Mouse (Mus musculus) brain, embryonic 18.5 days (tissue): ENCODE measurements around the gene Mcf2l.

Source experiments
- DNase-seq: peaks from one replicate; pipeline ENCODE4 v3.0.0-alpha.2; 2012; ENCODE audit warnings: low read depth, low spot score

Gene Mcf2l

GRCm38 (mm10) chr8:12994468-12994867, 120.9 kb downstream of the Mcf2l start:
- DNase-seq = no peak

- no peak for DNase-seq
These were observed 121.9 kb downstream of the Mcf2l start for GRCm38 (mm10) chr8:12995481-12995880.

GRCm38 (mm10) chr8:12996831-12997275, 123.2 kb downstream of the Mcf2l start:
- no peak for DNase-seq

GRCm38 (mm10) chr8:12998331-12998730, 124.7 kb downstream of the Mcf2l start:
- no peak for DNase-seq

- DNase-seq = no peak
These were observed 126.2 kb downstream of the Mcf2l start for GRCm38 (mm10) chr8:12999793-13000192.

- no peak for DNase-seq
These were observed 133.9 kb downstream of the Mcf2l start for GRCm38 (mm10) chr8:13007458-13007857.

- no peak for DNase-seq
These were observed 136.7 kb downstream of the Mcf2l start for GRCm38 (mm10) chr8:13010313-13010712.

- DNase-seq = no peak
These were observed 146.0 kb downstream of the Mcf2l start for GRCm38 (mm10) chr8:13019560-13019959.

- DNase-seq = no peak
These were observed 148.2 kb downstream of the Mcf2l start for GRCm38 (mm10) chr8:13021830-13022229.

- DNase-seq = no peak
These were observed 152.1 kb downstream of the Mcf2l start, which contains the start of gene F7 for GRCm38 (mm10) chr8:13025487-13026224. F7 (plus strand) TSS chr8:13026034.

- no peak for DNase-seq
These were observed 154.0 kb downstream of the Mcf2l start for GRCm38 (mm10) chr8:13027615-13028014.

GRCm38 (mm10) chr8:13028482-13028881, 154.9 kb downstream of the Mcf2l start:
- no peak for DNase-seq

GRCm38 (mm10) chr8:13036346-13036812, 162.8 kb downstream of the Mcf2l start:
- peak; percentile 14 for DNase-seq

GRCm38 (mm10) chr8:13037015-13037414, 163.4 kb downstream of the Mcf2l start, which contains the start of gene F10:
F10 (plus strand) TSS chr8:13037308.
- DNase-seq = no peak

GRCm38 (mm10) chr8:13037569-13037968, 164.0 kb downstream of the Mcf2l start:
- DNase-seq = no peak

GRCm38 (mm10) chr8:13039054-13039453, 165.4 kb downstream of the Mcf2l start:
- DNase-seq = no peak

GRCm38 (mm10) chr8:13041459-13041858, 167.9 kb downstream of the Mcf2l start:
- no peak for DNase-seq

- no peak for DNase-seq
These were observed 174.0 kb downstream of the Mcf2l start for GRCm38 (mm10) chr8:13047652-13048051.

- DNase-seq = no peak
These were observed 176.9 kb downstream of the Mcf2l start for GRCm38 (mm10) chr8:13050550-13050949.

- DNase-seq = no peak
These were observed 183.7 kb downstream of the Mcf2l start for GRCm38 (mm10) chr8:13057351-13057750.

- no peak for DNase-seq
These were observed 187.0 kb downstream of the Mcf2l start, which contains the start of gene Proz for GRCm38 (mm10) chr8:13060441-13061150. Proz (plus strand) TSS chr8:13060914.

- DNase-seq = no peak
These were observed 189.5 kb downstream of the Mcf2l start for GRCm38 (mm10) chr8:13063112-13063511.
